Mouse (Mus musculus) hindbrain, embryonic 12.5 days (tissue): ENCODE measurements around the gene Agps. TPM values are rescaled to one million over a fixed set of nuclear protein-coding genes. Genes with fewer than 3 reads are reported as not detected.
A peak's percentile ranks its signal among the peaks of the same experiment; 100 is the strongest.
"Not testable (repeated sequence)": the region's sequence is repeated elsewhere in the genome, so short reads cannot be mapped to it uniquely, and the experiment has no call there.

Source experiments
- ATAC-seq: fragments of 200-750 bp; cut with Nextera tagmentation; 2 replicates; pipeline ENCODE4 v1.8.0; 2017; ENCODE audit warnings: moderate TSS enrichment; ENCODE audit not compliant: low FRiP score
- H3K27ac ChIP-seq: fragments of 300-500 bp; sonication (generic); 2 replicates; pipeline ENCODE4 v1.5.1; 2016; ENCODE audit warnings: mild to moderate bottlenecking
- H3K27me3 ChIP-seq: fragments of 300-500 bp; sonication (generic); 2 replicates; pipeline ENCODE4 v1.6.1; 2016; ENCODE audit warnings: mild to moderate bottlenecking
- H3K36me3 ChIP-seq: fragments of 300-500 bp; sonication (generic); 2 replicates; pipeline ENCODE4 v1.6.1; 2016; ENCODE audit warnings: mild to moderate bottlenecking
- H3K4me1 ChIP-seq: fragments of 300-500 bp; sonication (generic); 2 replicates; pipeline ENCODE4 v1.6.1; 2016
- H3K4me2 ChIP-seq: fragments of 300-500 bp; sonication (generic); replicated peaks from 2 replicates; pipeline ENCODE4 v1.6.1; 2016; ENCODE audit warnings: mild to moderate bottlenecking
- H3K4me3 ChIP-seq: fragments of 300-500 bp; sonication (generic); 2 replicates; pipeline ENCODE4 v1.5.1; 2016; ENCODE audit warnings: mild to moderate bottlenecking
- H3K9ac ChIP-seq: fragments of 300-500 bp; sonication (generic); 2 replicates; pipeline ENCODE4 v1.6.1; 2016; ENCODE audit warnings: mild to moderate bottlenecking, moderate library complexity
- H3K9me3 ChIP-seq: fragments of 300-500 bp; sonication (generic); replicated peaks from 2 replicates; pipeline ENCODE4 v1.6.1; 2016; ENCODE audit warnings: mild to moderate bottlenecking
- WGBS: fragments of 180-500 bp; shearing (Covaris S2); methylation state at CpG from one replicate; pipeline ENCODE4 v1.1.7; 2016; 5-methylcytosine and 5-hydroxymethylcytosine counted together
- polyA plus RNA-seq: library from polyadenylated mRNA; unstranded; fragments of >200 nt; fragmentation: Nextera tagmentation; extraction: Ambion mirVana; gene quantifications from 2 replicates; pipeline ENCODE4 v1.2.1, GENCODE M21; 2016

Agps gene
- polyA plus RNA-seq, 1 experiment from 2014 or later = 49.7 TPM

GRCm38 (mm10) chr2:75977752-75978368 is 145.9 kb downstream of the Agps start, which contains the start of gene Ttc30a2:
TSS of gene Ttc30a2 (minus strand) at chr2:75978170.
- H3K4me2 ChIP-seq = peak within 1 kb of the TSS; percentile 19; the same call in 1 of the 2 replicates
- not testable (repeated sequence) for H3K9ac ChIP-seq, H3K27ac ChIP-seq, H3K9me3 ChIP-seq, H3K4me1 ChIP-seq, H3K4me3 ChIP-seq, H3K27me3 ChIP-seq, H3K36me3 ChIP-seq, ATAC-seq
- WGBS = 22% methylated on average over 20 of the region's 24 CpGs

Other genes starting within 250 kb of the Agps start
- gene Hnrnpa3, start 172.9 kb upstream of the Agps start, polyA plus RNA-seq = 352 and 360 TPM in 2 replicates
- gene Nfe2l2, start 127.5 kb upstream of the Agps start, polyA plus RNA-seq = 20.0 and 20.5 TPM in 2 replicates
- 14.4 and 15.3 TPM in 2 replicates for gene Ttc30b, start 106.4 kb downstream of the Agps start, polyA plus RNA-seq
- 0.76 and 1.2 TPM in 2 replicates for gene Ttc30a2, start 146.0 kb downstream of the Agps start, polyA plus RNA-seq
- 8.3 and 9.2 TPM in 2 replicates for gene Ttc30a1, start 149.8 kb downstream of the Agps start, polyA plus RNA-seq